Mouse (Mus musculus) urinary bladder, adult 2 months (tissue): Measurements from ENCODE around the gene Agr3. TPM values are rescaled to one million over a fixed set of nuclear protein-coding genes. Genes with fewer than 3 reads are reported as not detected.

Experiments used
- DNase-seq: peaks from one replicate; pipeline ENCODE4 v3.0.0; 2022; ENCODE audit warnings: low spot score
- polyA plus RNA-seq: library from polyadenylated mRNA; depleted of rRNA; stranded (reverse); fragments of >200 nt; gene quantifications from 2 replicates; pipeline ENCODE4 v1.2.3, GENCODE M21; 2012; rRNA removed

The Agr3 gene
- polyA plus RNA-seq, 1 experiment, result 0.08 TPM

DNA sequence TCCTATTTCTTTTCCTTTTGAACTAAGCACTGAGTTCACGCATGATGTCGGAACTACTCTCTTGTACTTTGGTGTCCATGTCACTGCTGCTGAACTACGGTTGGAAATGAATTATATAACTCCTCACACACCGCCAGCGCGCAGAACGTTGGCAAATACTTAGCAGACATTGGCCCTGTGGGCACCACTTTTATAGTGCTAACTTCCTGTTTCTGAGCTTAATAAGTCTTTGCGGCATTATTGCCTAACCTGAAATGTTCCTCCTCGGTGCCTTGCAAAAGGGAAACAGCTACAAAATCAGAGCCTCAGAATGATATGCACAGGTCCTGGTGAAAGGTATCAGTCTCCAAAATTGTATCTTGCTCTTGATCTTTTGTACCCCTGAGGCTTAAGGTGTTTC, 58.1 kb downstream of the Agr3 start:
- DNase-seq, result no peak

GRCm38 (mm10) chr12:35984743-35985142, 59.3 kb downstream of the Agr3 start:
- no peak for DNase-seq

- no peak for DNase-seq
These were observed 67.3 kb downstream of the Agr3 start, which contains the start of gene Agr2 for GRCm38 (mm10) chr12:35992711-35993110. Gene Agr2 (plus strand): TSS chr12:35992907.

- DNase-seq, result no peak
These were observed 68.2 kb downstream of the Agr3 start for GRCm38 (mm10) chr12:35993583-35993982.

DNA sequence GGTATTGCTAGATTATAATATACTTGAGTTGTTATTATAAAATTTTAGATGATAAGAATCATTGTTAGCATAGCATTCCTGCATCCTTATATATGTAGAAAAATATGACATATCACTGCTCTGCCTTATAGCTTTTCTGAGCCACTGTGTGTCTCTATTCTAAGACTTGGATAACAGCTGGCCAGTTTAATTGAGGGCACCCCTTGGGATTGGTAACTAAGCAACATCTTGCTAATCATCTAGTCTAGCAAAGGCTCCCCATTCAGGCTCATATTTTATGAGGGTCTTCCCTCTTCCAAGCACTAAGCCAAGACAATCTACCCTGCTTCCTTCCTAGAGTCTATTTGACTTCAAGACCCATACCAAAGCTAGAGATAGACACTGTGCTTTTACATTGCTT, 68.7 kb downstream of the Agr3 start:
- no peak for DNase-seq

DNA sequence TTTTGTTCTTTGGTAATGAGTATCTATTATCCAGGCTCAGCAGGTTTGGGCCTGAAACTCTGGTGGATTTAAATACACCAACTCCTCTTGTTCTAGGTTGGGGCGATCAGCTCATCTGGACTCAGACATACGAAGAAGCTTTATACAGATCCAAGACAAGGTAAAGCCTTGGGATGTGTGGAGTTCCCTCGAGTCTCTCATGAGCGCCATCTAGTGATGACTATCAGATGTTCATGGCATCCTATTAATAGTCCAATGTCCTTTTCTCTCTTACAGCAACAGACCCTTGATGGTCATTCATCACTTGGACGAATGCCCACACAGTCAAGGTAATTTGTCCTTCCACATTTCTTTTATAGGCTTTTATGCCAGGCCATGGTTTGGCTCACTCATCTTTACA, 70.4 kb downstream of the Agr3 start:
- no peak for DNase-seq

Other genes starting within 250 kb of the Agr3 start
- gene Agr2, start 67.3 kb downstream of the Agr3 start, polyA plus RNA-seq, result 5.1 and 6.2 TPM in 2 replicates
- 111 and 116 TPM in 2 replicates for gene Tspan13, start 116.9 kb downstream of the Agr3 start, polyA plus RNA-seq
- gene Ankmy2, start 231.5 kb downstream of the Agr3 start, polyA plus RNA-seq, result 36.2 and 43.3 TPM in 2 replicates
- gene Bzw2, start 232.5 kb downstream of the Agr3 start, polyA plus RNA-seq, result 70.7 and 72.9 TPM in 2 replicates